Mouse (Mus musculus) midbrain, embryonic 15.5 days (tissue): ENCODE measurements around the gene Fam84b. TPM values are rescaled to one million over a fixed set of nuclear protein-coding genes. Genes with fewer than 3 reads are reported as not detected.
"Not testable (repeated sequence)": the region's sequence is repeated elsewhere in the genome, so short reads cannot be mapped to it uniquely, and the experiment has no call there.

ENCODE experiments used
- ATAC-seq: fragments of 200-750 bp; cut with Nextera tagmentation; replicated peaks from 2 replicates; pipeline ENCODE4 v1.8.0; 2017; ENCODE audit warnings: moderate TSS enrichment
- H3K27ac ChIP-seq: fragments of 300-500 bp; sonication (generic); 2 replicates; pipeline ENCODE4 v1.5.1; 2015; ENCODE audit warnings: mild to moderate bottlenecking, inconsistent platforms
- H3K27me3 ChIP-seq: fragments of 300-500 bp; sonication (generic); replicated peaks from 2 replicates; pipeline ENCODE4 v1.6.1; 2015; ENCODE audit warnings: inconsistent platforms
- H3K36me3 ChIP-seq: fragments of 300-500 bp; sonication (generic); replicated peaks from 2 replicates; pipeline ENCODE4 v1.6.1; 2015; ENCODE audit warnings: inconsistent platforms
- H3K4me1 ChIP-seq: fragments of 300-500 bp; sonication (generic); 2 replicates; pipeline ENCODE4 v1.6.1; 2015; ENCODE audit warnings: inconsistent platforms
- H3K4me2 ChIP-seq: fragments of 300-500 bp; sonication (generic); 2 replicates; pipeline ENCODE4 v1.6.1; 2015; ENCODE audit warnings: inconsistent platforms, mild to moderate bottlenecking, moderate library complexity
- H3K4me3 ChIP-seq: fragments of 300-500 bp; sonication (generic); 2 replicates; pipeline ENCODE4 v1.5.1; 2015; ENCODE audit warnings: mild to moderate bottlenecking, inconsistent platforms
- H3K9ac ChIP-seq: fragments of 300-500 bp; sonication (generic); 2 replicates; pipeline ENCODE4 v1.6.1; 2015; ENCODE audit warnings: mild to moderate bottlenecking, inconsistent platforms
- H3K9me3 ChIP-seq: fragments of 300-500 bp; sonication (generic); 2 replicates; pipeline ENCODE4 v1.6.1; 2016; ENCODE audit warnings: inconsistent platforms
- WGBS: fragments of 180-500 bp; shearing (Covaris S2); methylation state at CpG from one replicate; pipeline ENCODE4 v1.1.7; 2015; ENCODE audit warnings: mixed read lengths; 5-methylcytosine and 5-hydroxymethylcytosine counted together
- polyA plus RNA-seq: library from polyadenylated mRNA; unstranded; fragments of >200 nt; fragmentation: Nextera tagmentation; extraction: Ambion mirVana; gene quantifications from 2 replicates; pipeline ENCODE4 v1.2.1, GENCODE M21; 2015

Fam84b gene
- polyA plus RNA-seq, 1 experiment from 2014 or later: 9.5 TPM

DNA sequence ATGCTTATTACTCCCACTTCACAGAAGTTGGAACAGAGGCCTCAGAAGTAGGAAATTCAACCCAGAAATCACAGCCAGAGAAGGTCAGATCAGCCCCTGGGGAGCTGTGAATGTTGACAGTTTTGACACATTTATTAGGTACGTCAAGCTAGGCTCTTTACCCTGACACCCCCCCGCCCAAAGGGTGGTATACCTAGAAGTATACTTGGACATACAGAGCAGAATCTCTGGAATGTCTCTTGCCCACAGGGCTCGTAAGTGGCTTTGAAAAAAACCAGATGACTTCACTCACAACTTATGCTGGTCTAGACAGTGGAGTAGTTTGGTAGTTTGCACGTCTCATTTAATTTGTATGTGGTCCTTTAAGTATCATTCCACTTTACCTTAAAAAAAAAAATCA, 11.8 kb downstream of the Fam84b start:
- no peak for ATAC-seq
- no peaks in the 10 kb centered on the region for H3K36me3 ChIP-seq
- 74% methylated on average over 4 of the region's 4 CpGs for WGBS
- H3K9me3 ChIP-seq: no peaks in the 10 kb centered on the region
- no peaks in the 10 kb centered on the region for H3K27me3 ChIP-seq
- no peak overlapping the region for H3K9ac ChIP-seq
- no peak overlapping the region for H3K4me2 ChIP-seq
- H3K4me1 ChIP-seq: peaks cover 12% of the 10 kb centered on the region
- H3K27ac ChIP-seq: no peak overlapping the region
- no peak overlapping the region for H3K4me3 ChIP-seq

DNA sequence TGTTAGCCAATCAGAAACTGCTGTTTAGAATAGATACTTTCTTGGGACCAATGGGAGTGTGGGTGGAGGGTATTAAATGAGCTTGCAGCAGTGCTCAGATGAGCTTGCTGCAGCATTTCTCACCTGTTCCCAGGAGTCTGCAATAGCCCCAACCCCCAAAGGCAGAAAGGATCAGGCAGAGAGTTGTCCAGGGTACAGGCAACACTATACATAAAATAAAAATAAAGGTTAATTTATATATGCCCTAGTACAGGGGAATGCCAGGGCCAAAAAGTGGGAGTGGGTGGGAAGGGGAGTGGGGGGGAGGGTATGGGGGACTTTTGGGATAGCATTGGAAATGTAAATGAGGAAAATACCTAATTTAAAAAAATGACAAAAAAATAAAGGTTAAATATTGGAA, 12.3 kb downstream of the Fam84b start:
- H3K4me3 ChIP-seq, H3K9ac ChIP-seq, H3K36me3 ChIP-seq, H3K27me3 ChIP-seq, H3K9me3 ChIP-seq, ATAC-seq, H3K27ac ChIP-seq, H3K4me2 ChIP-seq: not testable (repeated sequence)
- peaks cover 10% of the 10 kb centered on the region for H3K4me1 ChIP-seq

DNA sequence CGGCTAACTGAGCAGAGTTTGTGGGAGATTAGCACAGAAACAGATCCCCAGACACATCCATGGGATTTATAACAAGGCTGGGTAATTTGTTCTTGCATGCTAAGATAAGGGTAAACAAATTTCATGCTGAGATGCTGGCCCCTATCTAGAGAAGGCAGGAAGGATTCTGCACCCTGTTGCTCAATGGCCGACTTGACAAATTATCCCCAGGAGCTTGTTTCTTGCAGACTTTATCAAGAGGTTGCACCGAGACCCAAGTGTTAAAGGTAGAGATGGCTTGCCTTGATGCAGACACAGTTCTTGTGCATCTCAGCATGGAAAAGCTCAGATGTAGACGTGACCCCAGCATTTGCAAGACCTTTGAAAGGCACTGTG, 13.3 kb downstream of the Fam84b start:
- Histone ChIP-seq H3K36me3 (no peaks in the 10 kb centered on the region), H3K4me1 (0 out of 2 replicates have a peak, but pooled peaks cover 2% of the 10 kb centered on the region), H3K4me2 (no peak overlapping the region), H3K4me3 (no peak overlapping the region), H3K27ac (no peak overlapping the region), H3K9ac (no peak overlapping the region), H3K27me3 (no peaks in the 10 kb centered on the region), H3K9me3 (no peaks in the 10 kb centered on the region)
- 17% methylated on average over 4 of the region's 4 CpGs for WGBS
- no peak for ATAC-seq

DNA sequence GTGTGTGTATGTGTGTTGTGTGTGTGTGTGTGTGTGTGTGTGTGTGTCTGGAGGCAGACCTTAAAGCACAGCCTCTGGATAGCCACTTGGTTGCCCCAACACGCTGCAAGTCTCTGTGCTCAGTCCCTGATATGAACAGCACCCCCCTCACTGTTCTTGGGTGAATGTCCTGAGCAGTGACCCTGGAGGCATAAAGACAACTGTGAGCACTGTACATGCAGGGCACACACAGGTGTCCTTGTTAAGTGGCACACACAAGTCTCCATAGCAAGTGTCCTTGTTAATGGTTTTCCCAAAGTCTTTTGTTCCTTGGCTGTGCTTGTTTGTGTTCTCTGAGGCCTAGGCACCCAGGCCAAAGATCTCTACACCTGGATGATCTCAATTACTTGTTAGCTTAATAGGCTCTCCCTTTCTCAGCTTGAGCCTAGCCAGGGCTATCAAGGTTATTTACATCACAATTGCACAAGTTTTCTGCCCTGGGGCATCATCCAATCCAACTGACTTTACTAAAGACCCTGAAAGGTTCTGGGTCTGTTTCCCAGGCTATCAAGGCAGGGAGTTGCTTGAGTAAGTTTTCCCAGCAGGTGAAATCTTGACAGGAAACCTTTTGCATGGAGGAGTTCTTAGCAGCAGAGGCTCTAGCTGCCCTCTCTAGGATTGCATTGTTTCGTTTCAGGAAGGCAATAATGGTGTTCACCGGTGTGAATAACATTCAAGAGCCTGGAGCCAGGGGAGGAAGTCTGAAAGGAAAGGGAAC, 13.9 kb downstream of the Fam84b start:
- ATAC-seq: no peak
- Histone ChIP-seq H3K9me3 (no peaks in the 10 kb centered on the region), H3K9ac (no peak overlapping the region), H3K4me2 (no peak overlapping the region), H3K36me3 (no peaks in the 10 kb centered on the region), H3K4me1 (no peaks in the 10 kb centered on the region), H3K4me3 (no peak overlapping the region), H3K27ac (no peak overlapping the region), H3K27me3 (no peaks in the 10 kb centered on the region)
- WGBS: 24% methylated on average over 3 of the region's 3 CpGs

DNA sequence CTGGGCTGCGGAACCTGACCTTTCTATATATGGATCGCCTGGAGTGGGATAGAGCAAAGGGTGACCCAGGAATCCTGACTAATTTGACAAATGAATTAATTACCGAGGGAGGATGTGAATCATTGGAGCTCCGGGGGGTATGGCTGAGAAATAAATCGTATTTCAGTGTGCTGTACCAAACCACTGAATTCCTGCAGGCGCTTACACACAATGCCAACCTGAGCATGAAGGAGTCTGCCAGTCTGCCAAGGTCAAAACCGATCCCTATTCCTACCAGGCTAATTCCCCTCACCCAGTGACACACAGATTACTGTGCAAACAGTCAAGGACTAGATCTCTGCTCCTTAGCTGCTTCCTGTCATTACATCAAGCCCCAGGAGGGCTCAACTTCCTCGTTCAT, 15.4 kb downstream of the Fam84b start:
- 0 out of 2 replicates have a peak, but pooled peaks have one; percentile 39 for ATAC-seq
- no peak overlapping the region for H3K27ac ChIP-seq
- no peaks in the 10 kb centered on the region for H3K9me3 ChIP-seq
- no peaks in the 10 kb centered on the region for H3K4me1 ChIP-seq
- H3K4me3 ChIP-seq: no peak overlapping the region
- 67% methylated on average over 8 of the region's 8 CpGs for WGBS
- H3K36me3 ChIP-seq: no peaks in the 10 kb centered on the region
- H3K4me2 ChIP-seq: no peak overlapping the region
- no peaks in the 10 kb centered on the region for H3K27me3 ChIP-seq
- no peak overlapping the region for H3K9ac ChIP-seq

DNA sequence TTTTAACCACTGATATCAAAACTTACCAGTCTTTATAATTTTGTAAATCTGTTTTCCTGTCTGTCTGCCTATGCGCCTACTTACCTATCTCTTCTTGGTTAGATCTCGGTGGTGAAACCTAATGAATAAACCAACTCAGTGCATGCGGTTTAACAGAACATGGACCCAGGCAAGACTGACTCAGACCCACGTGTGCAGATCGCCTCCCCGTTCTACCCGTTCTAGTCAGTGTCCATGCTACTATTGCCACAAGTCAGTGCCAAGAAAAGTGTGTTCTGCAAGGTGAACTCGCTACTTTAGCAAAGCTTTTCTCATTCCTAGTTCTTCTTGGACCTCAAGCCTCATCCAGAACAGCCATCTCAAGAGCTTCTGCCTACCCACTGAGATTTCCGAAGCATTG, 15.9 kb downstream of the Fam84b start:
- no peaks in the 10 kb centered on the region for H3K36me3 ChIP-seq
- WGBS: 95% methylated on average over 9 of the region's 9 CpGs
- H3K4me2 ChIP-seq: no peak overlapping the region
- H3K9ac ChIP-seq: no peak overlapping the region
- no peaks in the 10 kb centered on the region for H3K27me3 ChIP-seq
- H3K27ac ChIP-seq: no peak overlapping the region
- no peaks in the 10 kb centered on the region for H3K4me1 ChIP-seq
- no peak overlapping the region for H3K4me3 ChIP-seq
- H3K9me3 ChIP-seq: no peaks in the 10 kb centered on the region
- ATAC-seq: no peak

DNA sequence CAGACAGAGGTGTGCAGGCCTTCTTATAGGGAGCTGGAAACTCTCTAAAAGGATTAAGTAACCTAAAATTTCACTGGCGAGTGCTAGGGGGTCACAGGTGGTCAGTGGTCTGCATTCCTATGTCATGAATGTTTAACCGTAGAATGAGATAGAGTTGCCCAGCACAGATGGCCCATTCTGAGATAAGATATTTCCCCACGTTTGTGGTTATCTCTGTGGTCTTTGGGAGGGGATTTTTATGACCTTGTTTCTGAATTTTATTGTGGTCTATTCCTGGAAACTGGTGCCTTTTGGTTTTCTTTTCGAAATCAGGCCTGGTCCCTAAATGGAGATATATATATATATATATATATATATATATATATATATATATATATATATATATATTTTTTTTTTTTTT, 17.3 kb downstream of the Fam84b start:
- Histone ChIP-seq H3K9me3 (no peaks in the 10 kb centered on the region), H3K36me3 (no peaks in the 10 kb centered on the region), H3K4me3 (no peak overlapping the region), H3K27me3 (no peaks in the 10 kb centered on the region), H3K27ac (no peak overlapping the region), H3K4me2 (no peak overlapping the region), H3K4me1 (no peaks in the 10 kb centered on the region), H3K9ac (no peak overlapping the region)
- ATAC-seq: no peak
- 88% methylated on average over 4 of the region's 4 CpGs for WGBS

DNA sequence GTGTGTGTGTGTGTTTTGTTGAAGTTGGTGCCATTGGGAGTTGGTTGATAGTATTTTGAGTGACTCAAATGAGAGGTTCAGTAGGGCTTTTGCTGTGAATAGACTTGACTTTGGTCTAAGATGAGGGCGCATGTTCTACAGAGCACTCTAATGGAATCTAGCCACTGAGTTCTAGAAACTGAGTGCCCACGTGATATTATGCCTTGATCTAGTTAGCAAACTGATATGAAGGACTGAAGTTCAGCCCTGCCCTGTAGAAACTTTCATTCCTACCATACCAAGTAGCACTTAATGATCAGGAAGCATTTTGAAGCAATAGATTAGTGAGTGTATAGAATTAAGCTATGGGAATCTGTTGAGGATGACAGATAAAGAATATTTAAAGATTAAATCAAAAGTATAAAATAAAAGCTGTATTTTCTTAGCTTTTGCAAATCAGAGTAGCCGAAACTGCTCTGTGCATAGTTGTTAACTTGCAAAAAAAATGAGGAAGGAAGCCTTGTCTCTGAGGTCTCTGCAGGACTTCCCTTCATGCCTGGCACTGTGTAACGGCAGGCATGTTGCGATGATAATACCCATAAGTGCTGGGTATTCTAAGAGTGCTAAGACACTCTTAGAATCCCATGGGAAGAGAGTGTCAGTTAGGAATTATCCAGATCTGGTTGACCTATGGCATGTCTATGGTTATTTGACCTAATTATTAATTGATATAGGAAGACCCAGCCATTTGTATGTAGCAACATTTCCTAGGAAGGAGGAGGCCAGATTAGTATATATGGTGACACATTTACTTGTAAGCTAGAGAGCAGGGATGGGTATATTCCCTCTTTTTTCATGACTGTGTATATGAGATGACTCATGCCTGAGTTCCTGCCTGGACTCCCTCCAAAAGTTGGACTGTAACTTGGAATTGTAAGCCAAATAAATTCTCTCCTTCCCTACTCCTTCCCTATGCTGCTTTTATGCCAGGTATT, 18.7 kb downstream of the Fam84b start:
- ATAC-seq: no peak
- no peak overlapping the region for H3K9ac ChIP-seq
- H3K27me3 ChIP-seq: no peaks in the 10 kb centered on the region
- no peaks in the 10 kb centered on the region for H3K36me3 ChIP-seq
- no peak overlapping the region for H3K4me2 ChIP-seq
- 89% methylated on average over 5 of the region's 5 CpGs for WGBS
- no peaks in the 10 kb centered on the region for H3K9me3 ChIP-seq
- no peak overlapping the region for H3K4me3 ChIP-seq
- no peak overlapping the region for H3K27ac ChIP-seq
- H3K4me1 ChIP-seq: no peaks in the 10 kb centered on the region

DNA sequence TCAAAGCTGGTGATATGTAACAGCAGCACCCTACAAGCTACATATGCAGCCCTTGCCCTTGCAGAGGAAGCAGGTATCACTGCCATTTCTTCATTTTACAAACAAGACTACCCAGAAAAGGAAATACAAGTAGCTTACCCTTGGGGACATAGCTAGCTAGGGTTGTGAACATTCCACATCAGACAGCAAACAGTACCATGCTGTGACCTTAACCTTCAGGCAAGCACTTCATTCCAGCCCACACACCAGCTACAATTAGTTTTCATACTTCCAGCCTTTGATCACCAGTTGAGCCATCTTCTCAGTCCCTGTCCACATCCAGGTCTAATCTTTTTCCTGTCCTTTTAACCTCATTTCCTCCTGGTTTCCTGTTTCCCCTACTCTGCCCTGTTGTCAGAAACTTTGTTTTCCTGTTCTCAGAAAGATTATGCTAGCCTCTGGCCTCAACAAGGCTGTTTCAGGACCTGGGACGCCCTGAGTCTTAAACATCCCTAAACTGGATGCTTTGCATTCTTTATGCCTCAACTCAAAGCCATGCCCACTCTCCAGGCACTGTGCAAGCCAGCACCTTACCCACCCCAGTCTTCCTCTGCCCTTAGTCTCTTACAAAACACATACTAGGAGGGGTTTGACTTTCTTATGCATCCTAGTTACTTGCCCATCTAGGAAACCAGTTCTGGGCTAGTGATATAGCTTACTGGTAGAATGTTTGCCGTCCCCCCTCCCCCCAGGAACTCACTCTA, 19.9 kb downstream of the Fam84b start:
- WGBS: 59% methylated on average over 2 of the region's 2 CpGs
- H3K27ac ChIP-seq: no peak overlapping the region
- no peaks in the 10 kb centered on the region for H3K9me3 ChIP-seq
- no peak overlapping the region for H3K4me3 ChIP-seq
- H3K27me3 ChIP-seq: no peaks in the 10 kb centered on the region
- H3K9ac ChIP-seq: no peak overlapping the region
- H3K4me2 ChIP-seq: no peak overlapping the region
- no peak for ATAC-seq
- no peaks in the 10 kb centered on the region for H3K36me3 ChIP-seq
- H3K4me1 ChIP-seq: no peaks in the 10 kb centered on the region

DNA sequence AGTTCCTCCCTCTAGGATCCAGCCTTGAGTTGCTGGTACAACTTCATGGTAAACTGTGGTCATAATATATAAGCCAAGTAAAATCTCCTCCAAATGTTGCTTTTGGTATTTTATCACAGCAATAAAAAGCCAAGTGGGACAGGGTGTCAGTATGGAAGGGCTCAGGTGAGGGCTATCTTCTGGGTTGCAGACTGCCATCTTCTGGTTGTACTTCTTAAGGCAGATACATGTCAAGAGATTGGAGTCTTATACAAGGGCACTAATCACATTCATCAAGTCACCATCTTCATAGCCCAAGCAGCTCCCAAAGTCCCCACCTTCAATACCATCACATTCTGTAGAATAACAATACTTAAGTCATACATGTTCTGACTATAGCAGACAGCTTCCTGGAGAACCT, 21.0 kb downstream of the Fam84b start:
- Histone ChIP-seq H3K27me3 (no peaks in the 10 kb centered on the region), H3K36me3 (no peaks in the 10 kb centered on the region), H3K4me1 (no peaks in the 10 kb centered on the region)

DNA sequence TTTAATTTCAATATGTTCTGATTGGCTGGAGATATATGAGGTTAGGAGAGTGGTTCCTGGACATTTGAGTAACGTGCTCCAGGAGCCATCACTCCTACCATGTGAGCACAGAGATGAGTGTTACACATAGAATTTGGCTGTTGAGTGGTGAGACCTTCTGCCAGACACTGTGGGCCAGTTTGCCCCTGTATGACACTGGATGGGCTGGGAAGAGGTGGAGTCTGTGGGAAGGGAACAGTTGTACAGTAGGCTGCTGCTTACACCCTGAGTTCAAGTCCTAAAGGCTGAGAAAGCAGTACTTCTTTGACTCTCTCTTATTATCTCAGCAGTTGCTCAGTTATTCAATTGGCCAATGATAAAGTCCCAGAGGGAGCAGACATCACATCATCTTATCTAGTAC, 27.4 kb downstream of the Fam84b start:
- no peaks in the 10 kb centered on the region for H3K36me3 ChIP-seq
- peaks cover 3% of the 10 kb centered on the region; the same call in 1 of the 2 replicates for H3K27me3 ChIP-seq
- H3K9ac ChIP-seq: no peak overlapping the region
- peaks cover 26% of the 10 kb centered on the region for H3K4me1 ChIP-seq
- no peak overlapping the region for H3K4me3 ChIP-seq
- no peak for ATAC-seq
- H3K9me3 ChIP-seq: no peaks in the 10 kb centered on the region
- no peak overlapping the region for H3K4me2 ChIP-seq
- 63% methylated on average over 1 of the region's 1 CpGs for WGBS
- H3K27ac ChIP-seq: no peak overlapping the region

More for the DNA sequence above, 21.0 kb downstream of the Fam84b start:
- no peak for ATAC-seq
- Histone ChIP-seq H3K9ac (no peak overlapping the region), H3K9me3 (no peaks in the 10 kb centered on the region), H3K4me3 (no peak overlapping the region), H3K27ac (no peak overlapping the region), H3K4me2 (no peak overlapping the region)

DNA sequence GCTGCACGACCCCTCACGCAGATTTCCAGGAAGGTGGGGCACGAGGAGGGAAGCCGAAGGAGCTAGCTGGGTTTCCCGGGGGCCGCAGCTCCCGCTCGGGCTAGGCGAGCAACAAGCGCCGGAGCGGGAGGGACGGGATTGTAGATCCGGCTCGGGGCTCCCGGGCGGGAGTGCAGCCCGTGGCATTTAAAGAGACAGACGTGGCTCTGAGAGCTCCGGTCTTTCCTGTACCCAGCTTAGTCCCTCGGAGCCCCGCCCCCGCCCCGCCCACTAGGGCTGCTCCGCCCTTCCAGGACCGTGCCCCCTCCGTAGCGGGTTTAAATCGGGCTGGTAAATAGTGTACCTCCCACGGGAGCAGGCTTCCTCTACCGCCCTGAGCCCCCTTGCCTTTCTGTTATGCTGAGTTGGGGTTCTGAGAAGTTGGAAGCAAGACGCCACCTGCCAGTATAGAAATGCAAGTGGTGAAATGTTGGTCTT, 28.8 kb downstream of the Fam84b start:
- peak; percentile 91 for ATAC-seq
- Histone ChIP-seq H3K4me2 (peak overlapping the region; percentile 100), H3K4me3 (peak overlapping the region; percentile 85), H3K4me1 (peaks cover 26% of the 10 kb centered on the region), H3K9ac (peak overlapping the region; percentile 80), H3K27ac (peak overlapping the region; percentile 78), H3K36me3 (no peaks in the 10 kb centered on the region), H3K9me3 (no peaks in the 10 kb centered on the region), H3K27me3 (peaks cover 3% of the 10 kb centered on the region; the same call in 1 of the 2 replicates)
- WGBS: under 1% methylated on average over 32 of the region's 32 CpGs
